Mouse (Mus musculus): Measurements from ENCODE around the gene Snorc.

Snorc gene

GRCm38 (mm10) chr1:87510166-87510691 is 40.2 kb downstream of the Snorc start:
- DNase-seq (ENCODE audit: low spot score in 2 of 2): peak in 1 of 2 experiments; percentile 57

GRCm38 (mm10) chr1:87510845-87511244 is 40.8 kb downstream of the Snorc start:
- DNase-seq (ENCODE audit: low spot score in 2 of 2): no peak

- DNase-seq (ENCODE audit: low spot score in 2 of 2): no peak
These were observed 50.4 kb downstream of the Snorc start for GRCm38 (mm10) chr1:87520467-87520866.

GRCm38 (mm10) chr1:87521523-87521922 is 51.5 kb downstream of the Snorc start:
- no peak for DNase-seq (ENCODE audit: low spot score in 2 of 2)

- DNase-seq (ENCODE audit: low spot score in 2 of 2): no peak
These were observed 55.0 kb downstream of the Snorc start for GRCm38 (mm10) chr1:87525041-87525440.
